Mouse (Mus musculus) liver, adult 2 months (tissue): Measurements from ENCODE around the gene Kif3c.

Source experiments
- CTCF ChIP-seq: fragments of 200-500 bp; IDR thresholded peaks from 2 replicates; pipeline ENCODE4 v1.5.1; 2011; ENCODE audit warnings: low read depth, low read length, control low read depth
- POLR2A ChIP-seq: fragments of 200-500 bp; IDR thresholded peaks from 2 replicates; pipeline ENCODE4 v1.6.1; 2011; ENCODE audit warnings: low read length, control low read depth; ENCODE audit not compliant: insufficient read depth; ENCODE audit errors: extremely low read depth

- no peak for TF ChIP-seq POLR2A
- TF ChIP-seq CTCF, result no peak
These were observed 64.9 kb downstream of the Kif3c start for GRCm38 (mm10) chr12:3429681-3430442.
